Mouse (Mus musculus): ENCODE measurements around the gene N4bp2. TPM values are rescaled to one million over a fixed set of nuclear protein-coding genes. Genes with fewer than 3 reads are reported as not detected.

Gene N4bp2
- polyA plus RNA-seq, 2 experiments: 6.5 to 12.2 TPM

GRCm38 (mm10) chr5:65856591-65857411 lies 93.5 kb downstream of the N4bp2 start:
- 59% methylated on average over 17 of the region's 17 CpGs for WGBS (ENCODE audit: insufficient replicate concordance)
- no peak for ATAC-seq (ENCODE audit: insufficient read depth)
- H3K27me3 ChIP-seq (ENCODE audit: control insufficient read depth, insufficient read depth, low read length): no peaks in the 10 kb centered on the region
- no peak for TF ChIP-seq EP300 (IDR thresholded peaks at IDR 0.05; ENCODE audit: low read depth)
- TF ChIP-seq CTCF (IDR thresholded peaks at IDR 0.05; ENCODE audit: low read depth): no peak
- no peaks in the 10 kb centered on the region for H3K36me3 ChIP-seq (replicated peaks; ENCODE audit: control insufficient read depth, insufficient read depth, low read depth)
- no peak overlapping the region for H3K9ac ChIP-seq (replicated peaks)
- H3K9me3 ChIP-seq (ENCODE audit: control insufficient read depth, low read length): no peaks in the 10 kb centered on the region
- no peak for DNase-seq (ENCODE audit: low read depth in 3 of 3, low spot score in 3 of 3)
- H3K4me3 ChIP-seq (ENCODE audit: insufficient read depth in 1 of 2, low read depth in 2 of 2, low read length in 2 of 2): no peak overlapping the region
- H3K4me1 ChIP-seq (replicated peaks; ENCODE audit: control insufficient read depth in 2 of 2, insufficient read depth in 2 of 2, low read length in 1 of 2): 0 out of 4 replicates have a peak, but pooled peaks cover 0 to 5% of the 10 kb centered on the region in 2 experiments
- H3K27ac ChIP-seq: no peak overlapping the region
- no peak overlapping the region for H3K4me2 ChIP-seq (ENCODE audit: low read depth)

- H3K9ac ChIP-seq (replicated peaks): no peak overlapping the region
- H3K9me3 ChIP-seq (ENCODE audit: control insufficient read depth, low read length): no peaks in the 10 kb centered on the region
- no peak overlapping the region for H3K4me3 ChIP-seq (ENCODE audit: insufficient read depth in 1 of 2, low read depth in 2 of 2, low read length in 2 of 2)
- no peak overlapping the region for H3K27ac ChIP-seq
- H3K4me1 ChIP-seq (replicated peaks; ENCODE audit: control insufficient read depth in 2 of 2, insufficient read depth in 2 of 2, low read length in 1 of 2): 0 out of 4 replicates have a peak, but pooled peaks cover 0 to 5% of the 10 kb centered on the region in 2 experiments
- no peak for TF ChIP-seq EP300 (IDR thresholded peaks at IDR 0.05; ENCODE audit: low read depth)
- TF ChIP-seq CTCF (IDR thresholded peaks at IDR 0.05; ENCODE audit: low read depth): no peak
- H3K36me3 ChIP-seq (replicated peaks; ENCODE audit: control insufficient read depth, insufficient read depth, low read depth): no peaks in the 10 kb centered on the region
- no peaks in the 10 kb centered on the region for H3K27me3 ChIP-seq (ENCODE audit: control insufficient read depth, insufficient read depth, low read length)
- H3K4me2 ChIP-seq (ENCODE audit: low read depth): no peak overlapping the region
- ATAC-seq (ENCODE audit: insufficient read depth): no peak
- 55% methylated on average over 12 of the region's 12 CpGs for WGBS (ENCODE audit: insufficient replicate concordance)
- DNase-seq (ENCODE audit: low read depth in 3 of 3, low spot score in 3 of 3): no peak
Observed at GRCm38 (mm10) chr5:65857935-65858334, 94.6 kb downstream of the N4bp2 start.

GRCm38 (mm10) chr5:65858355-65858754 lies 95.0 kb downstream of the N4bp2 start:
- Histone ChIP-seq H3K4me2 (ENCODE audit: low read depth) (no peak overlapping the region), H3K27ac (no peak overlapping the region), H3K9ac (replicated peaks) (no peak overlapping the region), H3K36me3 (replicated peaks; ENCODE audit: control insufficient read depth, insufficient read depth, low read depth) (no peaks in the 10 kb centered on the region), H3K4me1 (replicated peaks; ENCODE audit: control insufficient read depth in 2 of 2, insufficient read depth in 2 of 2, low read length in 1 of 2) (0 out of 4 replicates have a peak, but pooled peaks cover 0 to 9% of the 10 kb centered on the region in 2 experiments), H3K9me3 (ENCODE audit: control insufficient read depth, low read length) (no peaks in the 10 kb centered on the region), H3K27me3 (ENCODE audit: control insufficient read depth, insufficient read depth, low read length) (no peaks in the 10 kb centered on the region), H3K4me3 (ENCODE audit: insufficient read depth in 1 of 2, low read depth in 2 of 2, low read length in 2 of 2) (no peak overlapping the region)
- DNase-seq (ENCODE audit: low read depth in 3 of 3, low spot score in 3 of 3) (no peak), ATAC-seq (ENCODE audit: insufficient read depth) (no peak)
- 66% methylated on average over 5 of the region's 6 CpGs for WGBS (ENCODE audit: insufficient replicate concordance)
- TF ChIP-seq EP300 (IDR thresholded peaks at IDR 0.05; ENCODE audit: low read depth) (no peak), CTCF (IDR thresholded peaks at IDR 0.05; ENCODE audit: low read depth) (no peak)

- H3K4me1 ChIP-seq (replicated peaks; ENCODE audit: control insufficient read depth in 2 of 2, insufficient read depth in 2 of 2, low read length in 1 of 2): peaks cover 0 to 9% of the 10 kb centered on the region in 2 experiments; a peak in 1 of 4 replicates
- WGBS (ENCODE audit: insufficient replicate concordance): 65% methylated on average over 12 of the region's 12 CpGs
- no peaks in the 10 kb centered on the region for H3K27me3 ChIP-seq (ENCODE audit: control insufficient read depth, insufficient read depth, low read length)
- H3K4me2 ChIP-seq (ENCODE audit: low read depth): no peak overlapping the region
- no peaks in the 10 kb centered on the region for H3K9me3 ChIP-seq (ENCODE audit: control insufficient read depth, low read length)
- H3K4me3 ChIP-seq (ENCODE audit: insufficient read depth in 1 of 2, low read depth in 2 of 2, low read length in 2 of 2): no peak overlapping the region
- H3K36me3 ChIP-seq (replicated peaks; ENCODE audit: control insufficient read depth, insufficient read depth, low read depth): no peaks in the 10 kb centered on the region
- H3K27ac ChIP-seq: no peak overlapping the region
- DNase-seq (ENCODE audit: low read depth in 3 of 3, low spot score in 3 of 3) (no peak), ATAC-seq (ENCODE audit: insufficient read depth) (no peak)
- H3K9ac ChIP-seq (replicated peaks): no peak overlapping the region
- TF ChIP-seq CTCF (IDR thresholded peaks at IDR 0.05; ENCODE audit: low read depth) (no peak), EP300 (IDR thresholded peaks at IDR 0.05; ENCODE audit: low read depth) (no peak)
Observed at GRCm38 (mm10) chr5:65858898-65859297, 95.6 kb downstream of the N4bp2 start.

- no peak for TF ChIP-seq EP300 (IDR thresholded peaks at IDR 0.05; ENCODE audit: low read depth)
- no peak for TF ChIP-seq CTCF (IDR thresholded peaks at IDR 0.05; ENCODE audit: low read depth)
- no peak for ATAC-seq (ENCODE audit: insufficient read depth)
- Histone ChIP-seq H3K27ac (no peak overlapping the region), H3K27me3 (ENCODE audit: control insufficient read depth, insufficient read depth, low read length) (no peaks in the 10 kb centered on the region), H3K9me3 (ENCODE audit: control insufficient read depth, low read length) (no peaks in the 10 kb centered on the region), H3K4me3 (ENCODE audit: insufficient read depth in 1 of 2, low read depth in 2 of 2, low read length in 2 of 2) (no peak overlapping the region), H3K9ac (replicated peaks) (no peak overlapping the region), H3K36me3 (replicated peaks; ENCODE audit: control insufficient read depth, insufficient read depth, low read depth) (no peaks in the 10 kb centered on the region), H3K4me2 (ENCODE audit: low read depth) (no peak overlapping the region), H3K4me1 (replicated peaks; ENCODE audit: control insufficient read depth in 2 of 2, insufficient read depth in 2 of 2, low read length in 1 of 2) (peaks cover 0 to 9% of the 10 kb centered on the region in 2 experiments; a peak in 1 of 4 replicates)
- WGBS (ENCODE audit: insufficient replicate concordance): 54% methylated on average over 6 of the region's 6 CpGs
- no peak for DNase-seq (ENCODE audit: low read depth in 3 of 3, low spot score in 3 of 3)
Observed at GRCm38 (mm10) chr5:65859396-65859795, 96.1 kb downstream of the N4bp2 start.
